Mouse (Mus musculus) brain, adult 2 months (tissue): ENCODE results near the gene Armc9.

ENCODE experiments used
- DNase-seq: peaks from one replicate; pipeline ENCODE4 v3.0.0; 2011; ENCODE audit warnings: low read depth, low spot score

The Armc9 gene

DNA sequence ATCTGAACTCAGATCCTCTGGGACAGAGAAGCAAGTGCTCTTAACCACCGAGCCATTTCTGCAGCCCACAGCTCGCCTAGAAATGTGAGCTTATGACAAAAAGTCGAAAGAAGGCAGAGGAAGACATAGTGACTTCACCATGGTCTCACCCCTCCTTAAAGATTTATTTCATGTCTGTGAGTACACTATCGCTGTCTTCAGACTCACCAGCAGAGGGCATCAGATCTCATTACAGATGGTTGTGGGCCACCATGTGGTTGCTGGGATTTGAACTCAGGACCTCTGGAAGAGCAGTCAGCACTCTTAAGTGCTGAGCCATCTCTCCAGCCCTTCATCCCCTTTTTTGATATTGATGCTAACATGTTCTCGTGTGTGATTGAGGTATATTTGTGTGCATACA is 20.0 kb downstream of the Armc9 start:
- no peak for DNase-seq

DNA sequence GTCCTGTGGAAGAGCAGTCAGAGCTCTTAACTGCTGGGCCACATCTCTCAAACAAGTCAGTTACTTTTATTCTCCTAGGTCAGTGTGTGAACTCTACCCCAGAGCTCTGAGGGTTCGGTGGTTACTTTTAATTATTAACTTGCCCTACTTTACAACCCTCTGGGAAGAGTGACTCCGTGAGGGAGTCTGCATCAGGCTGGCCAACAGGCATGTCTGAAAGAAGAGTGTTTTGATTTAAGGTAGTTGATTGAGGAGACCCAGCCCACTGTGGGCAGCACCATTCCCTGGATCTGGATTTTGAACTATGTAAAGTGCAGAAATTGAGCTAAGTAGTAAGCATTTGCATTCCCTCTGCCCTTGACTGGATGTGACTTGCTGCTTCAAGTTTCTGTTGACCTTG is 21.5 kb downstream of the Armc9 start:
- no peak for DNase-seq

DNA sequence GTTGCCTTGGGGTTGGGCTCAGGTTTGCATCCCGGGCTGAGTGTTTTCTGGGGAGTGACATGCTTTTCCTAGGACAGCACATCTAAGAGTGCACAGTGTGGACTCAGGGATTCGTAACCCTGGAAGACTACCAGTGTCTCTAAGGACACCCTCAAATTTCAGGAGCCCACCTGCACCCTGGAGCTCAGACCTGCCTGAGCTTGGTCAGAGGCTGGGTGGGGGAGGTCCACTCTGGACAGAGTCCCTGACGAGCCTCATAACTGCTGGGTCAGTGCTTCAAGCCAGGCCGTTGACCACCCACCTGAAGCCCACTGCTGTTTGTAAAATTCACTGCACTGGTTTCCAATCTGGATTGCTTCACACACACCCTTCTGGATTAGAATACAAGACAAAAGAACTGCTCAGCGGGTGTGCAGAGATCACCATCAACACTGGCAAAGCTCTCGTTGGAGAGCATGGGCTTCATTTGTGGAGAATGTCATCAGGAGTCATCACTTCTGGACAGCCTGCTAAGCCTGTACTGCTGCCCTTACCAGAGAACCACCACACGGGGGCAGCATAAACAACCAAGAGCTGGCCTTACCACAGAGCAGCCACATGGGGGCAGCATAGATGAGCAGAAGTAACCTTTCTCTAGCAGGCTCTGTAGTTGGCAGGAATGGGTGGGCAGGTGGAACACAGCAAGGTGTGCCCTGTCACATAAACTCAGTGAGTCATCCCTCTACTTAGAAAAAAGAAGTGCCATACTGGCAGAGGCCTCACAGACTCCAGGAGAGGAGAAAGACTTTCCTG is 24.1 kb downstream of the Armc9 start:
- DNase-seq = peak; percentile 98

DNA sequence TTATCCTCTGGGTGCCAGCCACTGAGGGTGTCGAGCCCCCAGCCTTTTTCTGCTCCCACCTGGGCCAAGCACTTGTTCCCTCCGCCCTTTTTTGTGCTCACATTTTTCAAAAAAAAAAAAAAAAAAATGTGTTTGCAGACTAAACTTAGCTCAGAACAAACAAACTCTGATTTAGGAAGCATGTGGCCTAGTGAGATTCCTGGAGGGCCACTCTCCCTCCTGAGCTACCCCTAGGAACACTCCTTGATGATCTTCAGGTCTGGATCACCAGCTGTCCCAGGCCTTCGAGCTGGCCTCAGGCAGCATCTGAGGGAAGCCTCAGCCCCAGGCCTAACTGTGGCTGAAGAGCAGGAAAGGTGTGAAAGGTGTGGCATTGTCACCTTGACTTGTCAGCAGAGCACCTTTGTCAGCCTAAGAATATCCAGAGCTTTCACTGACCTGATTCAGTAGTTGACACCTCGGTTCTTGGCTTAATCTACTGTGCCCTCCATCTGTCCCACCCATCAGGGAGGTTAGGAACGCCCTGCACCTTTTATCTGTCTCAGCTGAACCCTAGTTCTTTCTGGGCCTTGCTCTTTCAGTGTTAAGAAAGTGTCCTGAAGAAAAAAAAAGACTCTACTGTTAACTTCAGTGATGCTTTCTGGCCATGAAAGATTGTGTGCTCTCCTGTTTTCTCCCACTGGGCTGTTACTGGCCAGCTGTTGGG is 27.6 kb downstream of the Armc9 start:
- DNase-seq = peak; percentile 50

DNA sequence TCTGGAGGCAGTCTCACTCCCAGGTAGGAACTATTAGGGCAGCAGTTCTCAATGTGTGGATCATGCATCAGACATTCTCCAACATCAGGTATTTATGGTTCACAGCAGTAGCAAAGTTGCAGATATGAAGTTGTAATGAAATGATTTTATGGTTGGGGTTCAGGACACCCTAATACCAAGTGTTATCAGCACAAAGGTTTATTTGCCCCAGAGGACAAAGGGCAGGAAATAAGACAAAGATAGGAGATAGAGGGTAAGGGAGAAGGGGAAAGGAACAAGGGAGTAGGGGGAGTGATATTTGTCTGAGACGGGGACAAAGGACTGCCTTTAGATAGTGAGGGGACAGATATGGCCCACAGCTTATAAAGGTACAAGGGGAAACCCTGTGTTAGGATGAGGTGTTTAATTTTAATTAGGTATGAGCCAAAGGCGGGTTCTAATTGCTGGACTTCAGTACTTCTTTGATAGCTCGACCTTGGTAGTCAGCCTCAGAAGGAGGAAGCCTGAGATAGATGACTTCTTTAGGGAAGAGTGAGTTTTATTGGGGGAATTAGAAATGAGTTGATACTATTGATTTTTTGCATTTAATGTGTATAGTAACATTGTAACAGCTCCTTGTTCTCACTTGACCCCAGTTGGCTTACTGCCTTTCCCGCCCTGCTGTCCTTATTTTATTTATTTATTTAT is 29.1 kb downstream of the Armc9 start:
- DNase-seq = no peak

DNA sequence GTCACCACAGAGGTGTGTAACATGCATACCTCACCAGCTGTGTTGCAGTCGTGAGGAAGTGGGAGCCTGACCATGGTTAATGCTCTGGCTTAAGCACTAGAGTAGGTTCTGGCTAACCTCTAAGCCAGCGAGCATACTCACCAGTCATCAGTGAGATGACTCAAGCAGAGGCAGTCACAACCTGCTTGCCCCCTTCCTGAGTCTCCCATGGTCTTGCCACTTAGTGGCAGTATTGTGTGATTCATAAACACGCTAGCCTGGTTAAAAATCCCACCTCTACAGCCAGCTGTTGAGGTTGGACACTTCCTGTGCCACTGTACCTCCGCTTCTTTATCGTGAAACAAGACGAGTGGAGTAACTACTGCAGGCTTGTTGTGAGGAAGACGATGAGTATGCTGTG is 32.2 kb downstream of the Armc9 start:
- DNase-seq = no peak

DNA sequence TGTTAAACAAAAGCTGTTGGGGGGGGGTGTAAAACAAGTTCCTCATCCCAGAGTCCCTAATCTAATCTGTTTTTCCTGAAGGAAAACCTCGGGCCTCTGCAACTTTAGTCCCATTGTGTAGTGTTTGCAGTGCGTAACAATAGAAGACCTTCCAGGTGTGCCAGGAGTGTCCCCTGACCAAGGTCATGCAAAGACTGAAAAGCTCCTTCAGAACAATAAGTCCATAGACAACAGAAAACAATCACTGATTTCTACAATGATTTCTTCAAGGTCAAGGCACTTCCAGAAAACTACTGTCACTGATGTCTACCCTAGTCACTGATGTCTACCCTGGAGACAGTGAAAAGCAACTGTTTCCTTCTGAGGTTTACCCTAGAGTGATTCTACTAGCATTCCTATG is 33.3 kb downstream of the Armc9 start:
- no peak for DNase-seq

DNA sequence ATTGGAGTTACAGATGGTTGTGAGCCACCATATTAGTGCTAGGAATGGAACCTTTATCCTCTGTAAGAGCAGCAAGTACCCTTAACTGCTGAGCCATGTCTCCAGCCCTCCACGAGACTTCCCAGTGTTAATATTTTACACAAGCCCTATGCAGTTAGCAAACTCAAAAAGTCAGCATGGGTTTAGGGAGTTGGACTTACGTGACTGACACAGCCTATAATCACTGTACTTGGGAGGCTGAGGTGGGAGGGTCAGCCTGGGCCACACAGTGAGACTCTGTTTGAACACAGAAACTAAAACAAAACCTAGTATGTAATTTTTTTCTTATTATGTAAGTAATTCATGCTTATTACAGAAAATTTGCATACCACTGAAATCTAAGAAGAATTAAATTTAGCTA is 33.7 kb downstream of the Armc9 start:
- DNase-seq = no peak

DNA sequence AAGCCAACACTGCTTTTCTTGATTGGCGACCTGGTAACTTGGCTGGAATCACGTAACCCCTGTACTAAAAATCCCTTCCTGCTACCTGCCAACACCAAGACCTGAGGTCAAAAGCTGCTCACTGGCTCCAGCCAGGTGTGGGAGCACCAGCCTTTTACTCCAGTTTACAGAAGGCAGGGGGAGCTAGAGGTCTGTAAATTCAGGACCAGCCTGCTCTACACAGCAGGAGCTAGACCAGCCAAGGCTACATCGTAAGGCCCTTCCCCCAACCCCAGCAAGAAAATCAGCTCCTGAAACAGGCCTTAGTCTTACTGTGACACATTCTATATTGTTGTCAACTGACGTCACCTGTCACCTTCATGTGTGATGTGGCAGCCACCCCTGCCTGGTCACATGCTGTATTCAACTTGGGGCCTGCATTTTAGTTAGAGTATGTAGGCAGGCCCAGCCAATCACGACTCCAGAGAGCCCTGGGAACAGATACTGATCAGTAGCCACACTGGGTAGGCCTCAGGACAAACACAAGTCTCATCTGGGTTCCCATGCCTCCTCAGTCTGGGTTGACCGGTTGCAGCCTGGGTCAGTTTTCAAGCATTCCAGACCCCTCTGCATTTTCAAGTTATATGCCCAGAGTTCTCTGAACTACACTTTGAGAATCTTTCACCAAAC is 34.6 kb downstream of the Armc9 start:
- no peak for DNase-seq

DNA sequence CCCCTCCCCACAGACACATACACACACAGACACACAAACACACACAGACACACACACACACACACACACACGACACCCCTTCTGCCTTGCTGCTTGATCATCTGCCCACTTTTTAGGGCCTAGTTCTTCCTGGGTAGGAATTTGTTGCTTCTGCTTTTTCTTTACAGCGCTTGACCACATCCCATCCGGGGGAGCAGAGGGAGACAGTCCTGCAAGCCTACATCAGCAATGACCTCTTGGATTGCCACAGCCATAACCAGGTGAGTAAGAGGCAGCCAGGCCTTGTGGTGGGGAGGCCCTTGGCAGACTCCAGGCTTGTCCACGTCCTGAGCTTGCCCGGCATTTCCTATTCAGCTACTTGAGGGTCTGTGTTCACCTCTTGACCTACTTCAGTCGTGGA is 36.3 kb downstream of the Armc9 start:
- no peak for DNase-seq

DNA sequence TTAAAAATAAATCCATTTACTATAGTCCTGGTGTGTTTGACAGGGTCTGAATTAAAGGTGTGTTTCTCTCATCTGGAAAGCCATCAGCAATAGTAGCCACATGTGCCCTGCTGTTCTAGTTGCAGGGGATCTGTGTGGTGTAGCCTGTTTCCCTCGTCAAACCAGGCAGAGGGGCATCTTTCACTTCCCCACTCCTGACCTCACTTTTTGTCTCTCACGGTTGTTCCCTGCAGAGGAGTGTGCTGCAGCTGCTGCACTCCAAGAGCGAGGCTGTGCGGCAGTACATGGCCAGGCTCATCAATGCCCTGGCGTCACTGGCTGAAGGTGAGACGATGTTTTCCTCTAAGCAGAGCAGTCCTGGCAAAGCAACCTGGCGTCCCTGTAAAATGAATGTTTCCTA is 39.5 kb downstream of the Armc9 start:
- DNase-seq = no peak

DNA sequence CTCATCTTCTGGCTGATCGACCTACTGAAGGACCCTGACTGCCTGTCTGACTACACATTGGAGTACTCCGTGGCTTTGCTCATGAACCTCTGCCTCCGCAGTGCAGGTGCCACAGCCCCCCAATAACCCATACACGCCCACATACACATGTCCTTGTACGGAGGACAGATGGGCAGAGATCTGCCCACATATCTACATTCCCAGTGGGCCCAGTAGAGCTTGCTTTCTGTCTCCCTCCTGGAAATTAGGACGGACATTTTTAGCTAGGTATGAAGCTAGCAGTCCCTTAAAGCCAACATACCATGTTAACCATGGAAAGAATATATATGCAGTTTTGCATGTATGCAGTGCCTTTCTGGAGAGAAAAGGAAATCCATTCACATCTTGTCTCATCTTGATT is 43.7 kb downstream of the Armc9 start:
- DNase-seq = no peak

DNA sequence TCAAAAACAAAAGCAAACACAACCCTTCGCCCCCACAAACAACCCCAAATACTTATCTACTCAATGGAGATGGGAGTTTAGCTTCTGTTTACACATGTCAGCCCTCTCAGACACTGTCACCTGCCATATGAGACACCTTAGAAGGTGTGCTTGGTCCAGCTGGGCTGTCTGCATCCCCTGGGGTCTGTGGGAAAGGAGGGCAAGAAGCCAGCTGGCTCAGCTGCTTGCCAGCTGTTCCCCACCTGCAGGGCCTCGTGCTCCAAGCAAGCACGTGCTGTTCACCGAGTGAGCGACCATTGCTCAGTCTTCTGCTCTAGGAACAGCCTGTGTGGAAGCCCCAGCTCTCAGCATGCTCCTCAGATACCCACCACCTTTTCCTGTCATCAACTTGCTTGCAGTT is 44.4 kb downstream of the Armc9 start:
- no peak for DNase-seq

DNA sequence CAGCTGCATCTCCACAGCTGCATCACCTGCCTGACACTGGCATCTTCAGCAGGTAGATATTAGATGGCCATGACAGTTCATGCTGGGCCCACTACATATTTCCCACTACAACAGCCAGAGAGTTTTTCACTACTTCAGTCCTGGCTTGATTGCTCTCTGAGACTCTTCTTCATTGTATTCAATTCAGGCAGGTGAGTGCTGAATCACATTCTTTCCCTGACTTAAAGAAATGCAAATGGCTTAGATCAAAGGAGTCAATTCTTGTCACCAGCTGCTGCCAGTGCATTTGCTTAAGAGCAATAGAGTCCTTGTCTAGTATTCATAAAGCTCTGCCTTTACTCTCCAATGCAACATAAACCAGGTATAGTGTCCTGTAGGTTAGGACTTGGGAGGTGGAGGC is 46.7 kb downstream of the Armc9 start:
- no peak for DNase-seq

DNA sequence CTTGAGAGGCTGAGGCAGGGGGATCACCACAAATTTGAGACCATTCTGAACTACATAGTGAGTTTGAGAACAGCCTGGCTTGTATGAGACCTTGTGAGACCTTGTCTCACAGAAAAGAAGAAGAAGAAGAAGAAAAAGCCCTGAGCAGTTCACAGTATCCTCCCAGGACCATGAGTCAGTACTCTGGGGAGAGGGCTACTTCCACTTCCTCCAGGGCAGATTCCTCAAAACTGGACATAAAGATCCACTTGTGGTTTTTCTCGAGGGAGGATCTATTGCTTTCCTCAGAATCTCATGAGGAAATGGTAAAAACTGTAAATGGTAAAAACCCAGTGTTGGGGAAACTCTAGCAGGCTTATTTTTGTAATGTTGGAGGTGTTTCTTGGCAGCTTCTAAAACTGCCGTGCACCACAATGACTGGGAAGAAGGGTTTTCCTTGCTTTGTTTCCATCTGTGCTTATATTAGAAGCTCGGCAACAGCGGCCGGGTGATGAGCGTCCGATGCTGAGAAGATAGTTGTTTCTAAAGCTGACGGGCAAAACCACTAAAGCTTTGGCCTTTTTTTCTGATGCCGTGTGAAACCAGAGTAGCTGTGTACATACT is 48.1 kb downstream of the Armc9 start:
- peak; percentile 63 for DNase-seq

DNA sequence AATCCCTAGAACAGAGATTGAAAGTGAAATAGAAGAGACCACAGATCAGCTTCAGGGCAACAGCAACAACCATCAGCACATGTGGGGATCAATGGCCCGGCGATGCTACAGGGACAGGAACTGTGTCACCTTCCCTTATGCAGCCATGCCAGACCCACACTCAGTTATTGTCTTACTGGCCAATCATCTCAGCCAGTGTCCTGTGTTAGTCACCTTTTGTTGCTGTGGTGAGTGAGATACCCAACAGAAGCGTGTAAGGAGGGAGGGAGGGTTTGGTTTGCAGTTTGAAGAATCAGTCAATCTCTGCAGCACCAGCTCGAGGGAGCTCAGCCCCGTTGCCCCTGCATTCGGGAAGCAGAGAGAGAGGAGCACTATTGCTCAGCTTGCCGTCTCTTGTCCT is 56.1 kb downstream of the Armc9 start:
- DNase-seq = no peak

DNA sequence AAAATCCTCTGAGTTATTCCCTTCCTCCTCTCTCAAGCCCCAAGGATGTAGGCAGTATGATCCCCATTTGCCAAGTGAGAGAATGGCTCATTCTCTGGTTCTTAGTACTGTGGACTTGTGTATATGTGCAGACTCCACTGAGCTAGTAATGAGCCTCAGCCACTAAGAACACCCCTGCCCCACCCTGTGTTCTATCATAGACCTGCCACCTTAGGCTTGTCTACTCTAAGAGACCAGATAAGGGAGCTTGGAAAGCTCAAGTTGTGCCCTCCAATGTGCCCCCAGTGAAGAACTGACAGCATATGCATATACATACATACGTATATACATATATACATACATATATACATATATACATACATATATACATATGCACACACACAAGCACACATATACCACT is 56.9 kb downstream of the Armc9 start:
- no peak for DNase-seq

DNA sequence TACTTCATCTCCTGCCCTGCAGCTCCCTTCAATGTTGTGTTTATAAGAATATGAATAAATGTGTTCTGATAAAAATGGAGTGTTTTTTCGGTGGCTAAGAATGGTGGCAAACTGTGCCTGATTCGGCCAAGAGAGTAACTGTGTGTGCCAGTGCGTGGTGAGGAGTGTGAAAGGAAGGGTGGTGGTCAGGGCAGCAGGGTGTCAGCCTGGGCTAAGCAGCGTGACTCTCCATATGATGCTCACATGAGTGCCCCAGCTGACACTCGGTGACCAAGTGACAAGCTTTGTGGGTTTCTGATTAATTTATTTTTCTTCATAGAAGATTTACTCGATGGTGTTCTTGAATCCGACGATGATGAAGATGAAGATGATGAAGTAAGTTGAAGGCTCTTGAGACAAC is 58.2 kb downstream of the Armc9 start:
- no peak for DNase-seq

DNA sequence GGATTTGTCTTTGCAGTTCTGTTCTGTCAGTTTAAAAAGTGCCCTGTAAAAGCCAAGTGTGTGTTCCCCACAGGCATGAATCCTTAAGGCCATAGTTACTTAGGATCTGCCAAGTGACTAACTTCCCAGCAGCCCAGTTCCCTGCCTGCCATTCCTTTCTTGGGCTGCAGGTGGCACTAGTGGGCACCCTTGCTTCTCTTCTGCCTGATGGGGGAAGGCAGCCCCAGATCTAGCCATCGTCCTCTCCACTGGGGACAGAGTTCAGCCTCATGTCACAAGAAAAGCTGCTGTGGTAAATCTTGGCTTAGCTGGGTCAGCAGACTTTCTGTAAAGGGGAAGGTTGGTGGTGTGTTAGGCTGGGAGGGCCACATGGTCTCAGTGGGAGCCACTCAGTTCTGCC is 59.6 kb downstream of the Armc9 start:
- DNase-seq = peak; percentile 83

DNA sequence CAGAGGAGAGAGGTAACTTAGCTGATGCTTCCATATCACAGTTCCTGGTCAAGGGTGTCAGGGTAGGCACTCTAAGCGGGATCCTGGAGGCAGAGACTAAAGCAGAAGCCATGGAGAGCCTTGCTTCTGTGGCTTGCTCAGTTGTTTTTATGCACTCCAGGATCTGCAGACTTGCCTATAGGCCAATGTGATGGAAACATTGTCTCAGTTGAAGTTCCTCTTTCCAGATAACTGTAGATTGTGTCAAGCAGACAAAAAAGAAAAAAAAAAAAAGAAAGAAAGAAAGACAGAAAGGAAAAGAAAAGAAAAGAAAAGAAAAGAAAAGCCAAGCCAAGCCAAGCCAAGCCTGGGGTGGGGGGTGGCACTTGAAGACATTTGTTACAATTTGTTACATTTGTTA is 60.7 kb downstream of the Armc9 start:
- no peak for DNase-seq

DNA sequence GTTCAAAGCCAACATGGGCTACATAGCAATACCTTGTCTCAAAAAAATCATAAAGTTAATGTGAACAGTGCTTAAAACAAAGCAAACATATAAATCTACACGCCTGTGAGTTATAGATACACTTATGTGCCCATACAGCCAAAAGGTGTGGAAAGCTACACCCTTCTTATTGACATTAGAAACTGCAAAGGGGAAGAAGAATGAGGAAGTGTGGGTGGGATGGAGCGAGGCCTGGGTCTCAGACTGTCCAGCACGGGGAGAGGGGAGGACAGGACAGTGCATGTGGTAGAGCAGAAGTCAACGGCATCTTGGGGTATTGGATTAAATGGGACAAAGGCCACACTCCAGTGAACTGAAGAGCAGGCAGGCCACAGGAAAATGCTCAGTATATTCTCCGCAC is 61.8 kb downstream of the Armc9 start:
- DNase-seq = no peak

DNA sequence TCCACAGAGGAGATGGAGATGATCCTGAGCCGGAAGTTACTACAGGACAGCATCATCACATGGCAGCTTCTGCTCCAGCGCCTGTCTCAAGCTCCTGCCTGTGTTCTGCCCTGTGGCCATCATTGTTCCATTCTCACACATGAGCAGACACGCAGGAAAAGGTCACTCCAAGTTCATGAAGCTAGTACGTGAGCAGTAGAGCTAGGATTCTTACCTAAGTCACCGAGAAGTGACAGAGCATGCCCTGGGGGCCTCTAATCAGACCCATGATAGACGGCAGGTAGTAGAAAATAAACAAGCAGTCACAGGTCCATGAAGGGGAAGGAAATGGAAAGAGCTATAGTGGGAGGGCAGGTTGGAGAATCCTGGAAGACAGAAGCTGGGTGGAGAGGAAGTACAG is 63.4 kb downstream of the Armc9 start:
- no peak for DNase-seq
